Mouse (Mus musculus) small intestine, adult 2 months (tissue): Measurements from ENCODE around the gene Timd2.

Experiments
- CTCF ChIP-seq: fragments of 200-500 bp; IDR thresholded peaks from 2 replicates; pipeline ENCODE4 v1.5.1; 2012; ENCODE audit warnings: low read depth, mild to moderate bottlenecking, control low read depth, inconsistent platforms, low read length, moderate library complexity, mixed read lengths; ENCODE audit not compliant: insufficient replicate concordance, insufficient read length; ENCODE audit errors: extremely low read depth
- POLR2A ChIP-seq: fragments of 200-500 bp; IDR thresholded peaks from 2 replicates; pipeline ENCODE4 v1.6.1; 2012; ENCODE audit warnings: low read depth, mild to moderate bottlenecking, control low read depth, inconsistent platforms, low read length, moderate library complexity

DNA sequence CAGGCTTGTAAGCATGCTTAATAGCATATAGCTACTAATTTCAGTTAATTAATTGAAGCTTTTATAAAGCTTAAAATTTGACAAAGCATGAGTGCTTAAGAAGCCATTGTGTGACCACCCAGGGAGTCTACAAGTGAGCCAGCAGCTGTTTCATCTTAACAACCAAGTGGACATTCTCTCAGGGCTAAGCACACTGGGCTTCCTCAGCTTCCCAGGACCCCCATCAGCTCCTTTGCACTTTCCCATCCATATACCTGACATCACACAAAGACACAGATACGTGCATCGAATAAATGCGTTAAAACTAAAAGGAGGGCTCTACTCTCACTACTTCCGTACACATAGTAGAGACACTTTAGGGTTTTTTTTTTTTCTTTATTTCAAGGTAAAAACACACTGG, 47.8 kb upstream of the Timd2 start:
- TF ChIP-seq CTCF, result no peak
- no peak for TF ChIP-seq POLR2A
